Mouse (Mus musculus) telencephalon, adult 2 months (tissue): ENCODE results near the gene Gapdhs.
"Not testable (repeated sequence)": the region's sequence is repeated elsewhere in the genome, so short reads cannot be mapped to it uniquely, and the experiment has no call there.

Experiments
- DNase-seq: peaks from one replicate; pipeline ENCODE4 v3.0.0-alpha.2; 2011; ENCODE audit warnings: low read depth, low spot score

The Gapdhs gene

DNA sequence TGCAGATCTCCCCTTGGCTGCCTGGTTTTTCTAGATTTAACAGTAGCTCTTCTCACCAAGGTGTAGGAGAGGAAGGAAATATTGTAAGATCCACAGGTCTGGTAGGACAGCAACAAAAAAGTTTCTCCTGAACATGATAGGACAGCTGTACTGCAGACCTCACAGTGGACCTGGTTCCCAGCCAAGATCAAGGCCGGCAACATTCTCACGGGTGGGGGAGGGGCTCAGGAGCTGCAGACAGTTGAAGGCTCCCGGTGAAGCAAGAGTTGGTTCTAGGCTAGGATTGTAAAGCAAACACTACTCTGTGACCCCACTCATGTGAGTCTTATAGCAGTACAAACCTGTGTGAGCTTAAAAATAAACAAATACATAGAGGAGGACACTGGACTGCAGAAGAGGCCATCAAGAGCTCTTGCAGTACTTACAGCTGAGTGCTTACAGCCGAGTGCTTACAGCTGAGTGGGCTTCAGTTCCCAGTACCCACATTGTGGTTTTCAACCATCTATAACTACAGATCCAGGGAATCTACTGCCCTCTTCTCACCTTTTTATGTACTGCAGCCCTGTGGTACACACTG, 629 bp upstream of the Gapdhs start:
- DNase-seq = no peak

DNA sequence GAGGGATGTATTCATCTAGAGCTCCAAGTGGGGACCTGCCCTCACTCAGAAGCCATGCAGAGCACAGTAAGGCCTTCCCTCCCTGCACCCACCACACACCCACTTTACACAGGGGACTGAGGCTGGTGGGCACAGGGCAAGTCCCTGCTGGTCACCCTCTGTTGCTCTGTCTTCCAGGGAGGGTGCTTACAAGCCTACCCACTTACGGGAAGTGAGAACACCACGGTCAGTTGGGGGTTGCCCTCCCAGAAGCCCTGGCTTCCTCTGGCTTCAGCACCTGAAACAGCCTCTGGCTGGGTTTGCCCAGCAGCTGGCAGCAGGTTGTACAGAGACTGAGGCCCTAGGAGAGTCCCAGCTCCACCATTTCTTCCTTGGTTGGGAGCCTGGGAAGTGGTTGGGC, 911 bp downstream of the Gapdhs start:
- DNase-seq = not testable (repeated sequence)

DNA sequence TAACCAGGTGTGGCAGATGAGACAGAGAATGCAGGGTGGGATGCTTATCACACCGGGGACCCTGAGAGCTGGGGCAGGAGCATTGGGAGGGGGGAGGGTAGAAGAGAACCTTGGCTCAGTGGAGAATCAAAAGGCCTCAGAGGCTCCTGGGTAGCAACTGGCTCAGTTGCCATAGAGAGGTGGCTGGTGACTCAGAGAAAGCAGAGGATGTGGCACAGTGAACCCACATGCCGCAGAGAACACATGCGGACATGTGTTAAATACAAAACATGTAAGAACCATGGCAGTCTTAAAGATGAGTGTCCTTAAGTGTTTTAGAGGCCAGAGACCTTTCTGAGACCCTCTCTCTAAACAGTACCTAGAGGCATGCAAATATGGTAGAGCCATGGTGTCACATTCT, 7.3 kb downstream of the Gapdhs start:
- no peak for DNase-seq

- not testable (repeated sequence) for DNase-seq
Observed at GRCm38 (mm10) chr7:30730064-30730722, 13.3 kb downstream of the Gapdhs start.

- DNase-seq = peak; percentile 92
Observed at GRCm38 (mm10) chr7:30729396-30730063, 14.0 kb downstream of the Gapdhs start, which contains the start of gene Tmem147. TSS of gene Tmem147 (minus strand) at chr7:30729540.

- no peak for DNase-seq
Observed at GRCm38 (mm10) chr7:30728739-30729395, 14.6 kb downstream of the Gapdhs start.

- no peak for DNase-seq
Observed at GRCm38 (mm10) chr7:30728214-30728613, 15.3 kb downstream of the Gapdhs start.

DNA sequence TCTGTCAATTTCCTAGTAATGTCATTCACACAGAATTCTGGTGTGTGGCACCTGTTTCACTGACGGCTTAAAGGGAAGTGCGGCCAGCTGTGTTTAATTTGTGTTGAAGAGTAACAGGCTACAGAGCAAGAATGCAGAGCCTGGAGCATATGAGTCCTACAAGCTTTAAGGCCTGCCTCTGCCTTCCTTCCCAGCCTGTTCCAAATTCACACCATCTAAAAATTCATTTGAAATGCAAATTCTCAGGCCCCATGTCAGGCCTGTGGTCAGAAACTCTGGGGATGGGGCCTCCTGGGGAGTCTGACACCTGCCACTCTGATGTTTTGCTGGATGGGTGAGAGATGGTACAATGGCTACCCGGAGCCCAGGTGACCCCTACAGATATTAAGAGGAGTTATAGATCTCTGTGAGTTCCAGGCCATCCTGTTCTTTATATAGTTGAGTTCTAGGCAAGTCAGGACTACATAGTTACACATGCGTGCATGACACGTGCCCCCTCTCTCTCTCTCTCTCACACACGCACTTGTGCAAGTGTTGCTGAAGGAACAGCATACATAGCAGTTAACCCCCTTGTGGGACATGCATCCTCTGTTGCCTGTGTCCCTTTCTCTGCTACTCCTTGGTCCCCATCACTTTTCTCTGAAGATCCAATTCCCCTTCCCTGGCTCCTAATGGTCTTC, 20.1 kb downstream of the Gapdhs start:
- no peak for DNase-seq

DNA sequence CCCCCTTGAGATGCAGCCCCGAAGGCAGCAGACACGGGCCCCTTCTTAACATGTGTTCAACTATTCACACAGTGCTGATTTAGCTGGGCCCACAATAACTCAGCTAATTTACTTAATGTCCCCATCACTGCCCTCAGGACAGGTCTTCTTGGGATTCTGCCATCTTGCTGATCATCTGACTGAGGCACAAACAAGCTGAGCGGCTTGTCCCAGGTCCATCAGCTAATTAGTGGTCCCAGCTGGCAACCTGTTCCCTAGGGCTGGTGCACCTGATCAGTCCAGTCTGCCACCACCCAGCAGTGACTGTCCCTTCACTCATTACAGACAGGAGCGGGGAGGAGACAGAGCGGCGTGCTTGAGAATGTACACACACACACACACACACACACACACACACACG, 22.2 kb downstream of the Gapdhs start:
- no peak for DNase-seq

- no peak for DNase-seq
Observed at GRCm38 (mm10) chr7:30719669-30720068, 23.8 kb downstream of the Gapdhs start.

DNA sequence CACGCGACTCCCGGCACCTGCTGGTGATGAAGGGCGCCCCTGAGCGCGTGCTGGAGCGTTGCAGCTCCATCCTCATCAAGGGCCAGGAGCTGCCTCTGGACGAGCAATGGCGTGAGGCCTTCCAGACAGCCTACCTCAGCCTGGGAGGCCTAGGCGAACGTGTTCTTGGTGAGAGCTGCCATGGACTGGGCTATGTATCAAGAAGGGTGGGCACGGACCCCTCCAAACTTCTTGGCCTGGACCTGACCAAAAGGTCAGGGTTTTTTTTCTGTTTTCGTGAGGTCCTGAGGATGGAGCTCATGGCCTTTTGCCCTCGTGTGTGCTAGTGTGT, 25.8 kb downstream of the Gapdhs start:
- no peak for DNase-seq

DNA sequence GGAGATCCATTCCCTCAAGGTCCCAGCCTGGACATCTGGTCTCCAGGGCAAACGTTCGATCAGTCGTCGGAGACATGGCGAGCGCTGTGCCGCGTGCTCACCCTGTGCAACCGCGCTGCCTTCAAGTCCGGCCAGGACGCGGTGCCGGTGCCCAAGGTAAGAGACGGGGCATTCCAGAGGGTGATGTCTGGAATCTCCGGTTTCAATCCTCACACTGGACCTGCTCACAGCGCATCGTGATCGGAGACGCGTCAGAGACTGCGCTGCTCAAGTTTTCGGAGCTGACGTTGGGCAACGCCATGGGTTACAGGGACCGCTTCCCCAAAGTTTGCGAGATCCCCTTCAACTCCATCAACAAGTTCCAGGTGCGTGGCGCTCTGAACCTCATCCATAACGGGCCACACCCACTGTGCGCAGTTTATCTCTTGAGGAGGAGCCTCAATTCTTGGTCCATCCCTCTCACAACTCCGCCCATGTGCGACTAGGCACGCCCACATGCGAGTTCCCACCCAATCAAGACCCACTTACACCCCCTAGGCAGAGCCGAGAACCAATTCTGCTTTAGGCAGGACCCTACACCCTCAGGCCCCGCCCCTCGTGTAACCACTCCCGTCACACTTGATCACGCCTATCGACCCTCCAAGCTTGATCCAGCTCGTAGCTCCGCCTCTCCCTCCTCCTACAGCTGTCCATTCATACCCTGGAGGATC, 26.3 kb downstream of the Gapdhs start:
- DNase-seq = peak; percentile 36

DNA sequence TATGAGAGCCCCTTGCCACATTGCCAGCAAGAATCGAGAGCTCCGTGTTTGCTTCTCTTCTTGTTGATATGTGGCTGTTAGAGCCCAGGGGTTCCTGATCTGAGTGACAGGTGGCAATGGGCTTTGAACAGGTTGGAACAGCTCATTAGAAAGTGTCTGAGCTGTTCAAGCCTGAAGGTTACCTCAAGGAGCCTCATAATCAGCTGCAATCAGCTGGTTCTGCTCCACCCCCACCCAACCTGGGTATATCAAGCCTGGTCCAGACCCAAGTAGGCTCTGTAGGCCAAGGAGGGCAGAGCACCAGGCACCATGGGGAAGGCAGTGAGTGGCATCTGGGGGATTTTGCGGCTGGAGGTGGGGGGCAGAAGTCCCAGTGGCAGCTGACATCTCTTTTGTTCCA, 31.5 kb downstream of the Gapdhs start, which contains the start of gene Atp4a:
Atp4a (plus strand) TSS at position 268 of the 400 bp plus-strand sequence.
- DNase-seq = no peak

- no peak for DNase-seq
Observed at GRCm38 (mm10) chr7:30707441-30707840, 36.0 kb downstream of the Gapdhs start.

GRCm38 (mm10) chr7:30706214-30706882, 37.1 kb downstream of the Gapdhs start:
- no peak for DNase-seq

- DNase-seq = no peak
Observed at GRCm38 (mm10) chr7:30698589-30698988, 44.9 kb downstream of the Gapdhs start, which contains the start of gene 2200002J24Rik. TSS of gene 2200002J24Rik (plus strand) at chr7:30698926.

DNA sequence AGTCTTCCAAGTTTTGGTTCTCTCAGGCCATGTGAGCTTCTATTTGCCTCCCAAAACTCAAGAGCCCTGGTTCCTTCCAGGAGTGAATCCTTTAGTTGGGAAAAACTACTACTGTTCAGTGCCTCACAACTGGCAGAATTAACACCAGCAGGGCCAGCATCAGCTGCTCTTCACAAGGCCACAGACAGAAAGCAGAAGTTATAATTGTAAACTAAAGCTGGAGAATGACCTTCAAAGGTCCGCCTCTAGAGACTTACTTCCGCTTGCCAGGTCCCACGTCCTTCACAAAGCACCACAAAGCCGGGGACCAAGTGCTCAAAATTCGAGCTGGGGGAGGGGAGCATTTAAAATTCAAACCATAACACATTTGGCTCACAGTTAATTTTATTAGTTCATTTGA, 45.4 kb downstream of the Gapdhs start:
- DNase-seq = no peak

DNA sequence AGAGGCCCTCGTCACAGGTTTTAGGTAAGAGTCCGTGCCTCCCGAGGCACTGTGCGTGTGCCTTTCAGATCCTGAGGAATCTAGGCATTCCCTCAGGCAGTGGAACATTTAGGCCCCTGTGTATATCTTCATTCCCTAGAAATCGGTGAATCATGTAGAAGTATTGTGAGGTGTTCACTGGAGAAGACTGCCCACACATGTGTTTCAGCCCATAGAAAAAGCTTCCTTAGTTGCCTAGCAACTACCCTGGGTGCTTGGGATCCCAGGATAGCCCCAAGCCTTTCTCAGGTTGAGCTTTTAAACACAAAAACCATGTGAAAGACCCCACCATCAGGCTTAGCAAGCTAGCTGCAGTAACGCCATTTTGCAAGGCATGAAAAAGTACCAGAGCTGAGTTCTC, 55.2 kb downstream of the Gapdhs start:
- no peak for DNase-seq

- no peak for DNase-seq
Observed at GRCm38 (mm10) chr7:30683425-30683824, 60.1 kb downstream of the Gapdhs start.

GRCm38 (mm10) chr7:30681897-30682296, 61.6 kb downstream of the Gapdhs start:
- no peak for DNase-seq
